Mouse (Mus musculus): ENCODE measurements around the gene Matn1.
A peak's percentile ranks its signal among the peaks of the same experiment; 100 is the strongest.

Gene Matn1

DNA sequence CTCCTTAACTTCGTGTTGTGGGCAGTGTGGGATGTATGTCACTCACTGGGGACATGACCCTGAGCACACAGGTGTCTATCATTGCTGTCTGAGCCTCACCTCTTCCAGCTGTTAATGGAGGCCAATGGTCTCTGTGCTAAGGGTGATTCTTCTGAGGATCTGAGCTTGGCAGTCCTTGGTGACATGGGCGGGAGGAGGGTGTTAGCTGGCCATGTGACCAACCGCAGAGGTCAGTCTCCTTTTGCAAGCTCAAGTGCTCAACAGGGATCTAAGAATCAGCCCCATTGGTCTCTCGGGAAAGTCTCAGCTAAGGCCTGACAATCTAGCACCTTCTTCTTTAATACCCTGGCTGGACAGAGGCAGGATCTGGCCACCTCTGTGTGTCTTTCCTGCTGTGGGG lies 26.6 kb upstream of the Matn1 start:
- no peak for DNase-seq (ENCODE audit: low spot score)

DNA sequence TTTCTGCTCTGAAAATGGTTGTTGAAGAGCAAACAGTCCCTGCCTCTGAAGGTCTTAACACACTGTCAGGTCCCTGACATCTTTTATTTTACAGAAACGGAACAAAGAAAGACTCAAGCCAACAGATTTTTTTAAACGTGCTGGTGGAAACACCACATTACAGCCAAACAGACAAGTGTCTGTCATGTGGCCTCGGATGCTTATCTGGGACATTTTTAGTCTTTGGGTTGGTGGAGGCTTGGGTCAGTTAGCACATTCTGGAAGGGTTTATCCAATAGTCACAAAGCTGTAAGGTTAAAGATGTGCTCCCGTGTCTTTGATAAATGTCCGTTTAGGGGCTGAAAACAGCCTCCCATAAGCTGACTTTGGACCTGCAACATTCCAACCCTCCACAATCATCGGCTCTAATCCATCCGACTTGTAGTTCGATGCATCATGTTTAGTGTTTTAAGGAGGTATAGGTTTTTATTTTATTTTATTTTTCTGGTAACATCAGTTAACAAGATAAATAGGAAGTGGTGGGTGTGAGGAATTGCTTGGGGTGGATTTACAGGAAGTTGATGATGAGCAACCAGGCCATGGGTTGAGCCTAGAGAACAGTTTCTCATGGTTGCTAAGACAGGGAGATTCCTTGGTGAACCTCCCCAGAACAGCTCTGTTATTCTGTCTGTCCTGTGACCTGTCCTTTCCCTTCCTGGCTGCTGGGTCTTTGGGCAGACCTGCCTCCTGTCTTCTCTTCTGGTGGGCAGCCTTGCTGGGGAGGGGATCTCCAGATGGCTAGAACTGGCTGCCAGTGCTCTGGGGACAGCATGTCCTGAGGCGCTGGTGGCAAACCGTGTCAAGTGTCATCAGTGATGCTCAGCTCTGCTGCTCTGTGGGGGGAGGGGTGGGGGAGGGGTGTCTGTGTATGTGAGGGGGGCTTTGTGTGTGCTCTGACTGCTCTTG lies 25.1 kb upstream of the Matn1 start:
- DNase-seq (ENCODE audit: low spot score): no peak

DNA sequence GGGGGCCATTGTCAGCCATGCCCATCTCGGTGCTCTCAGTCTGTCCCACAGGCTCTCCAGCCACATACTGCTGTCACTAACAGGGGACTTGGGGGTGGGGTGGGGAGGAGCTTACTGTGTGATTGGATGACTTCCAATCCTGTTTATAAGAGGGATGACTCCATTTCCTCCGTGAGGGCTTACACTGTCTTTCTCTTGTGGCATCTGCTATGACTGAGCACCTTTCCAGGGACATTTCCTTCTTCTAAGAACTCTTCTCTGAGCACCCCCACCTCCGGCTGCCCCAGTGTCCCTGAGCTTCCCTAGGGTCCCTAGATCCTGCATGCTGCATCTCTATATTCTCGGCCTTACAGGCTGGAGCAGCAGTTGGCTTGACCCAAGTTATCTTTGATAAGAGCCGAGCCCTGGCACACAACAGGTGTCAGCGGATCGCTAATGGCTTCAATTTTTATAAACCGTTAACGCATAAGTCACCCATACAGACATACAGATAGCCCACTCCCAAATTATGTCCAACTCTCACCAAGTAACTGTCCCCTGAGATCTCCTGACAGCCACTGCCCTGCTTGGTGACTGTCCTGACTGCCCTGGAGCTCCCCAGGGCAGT lies 24.3 kb upstream of the Matn1 start:
- no peak for DNase-seq (ENCODE audit: low spot score)

DNA sequence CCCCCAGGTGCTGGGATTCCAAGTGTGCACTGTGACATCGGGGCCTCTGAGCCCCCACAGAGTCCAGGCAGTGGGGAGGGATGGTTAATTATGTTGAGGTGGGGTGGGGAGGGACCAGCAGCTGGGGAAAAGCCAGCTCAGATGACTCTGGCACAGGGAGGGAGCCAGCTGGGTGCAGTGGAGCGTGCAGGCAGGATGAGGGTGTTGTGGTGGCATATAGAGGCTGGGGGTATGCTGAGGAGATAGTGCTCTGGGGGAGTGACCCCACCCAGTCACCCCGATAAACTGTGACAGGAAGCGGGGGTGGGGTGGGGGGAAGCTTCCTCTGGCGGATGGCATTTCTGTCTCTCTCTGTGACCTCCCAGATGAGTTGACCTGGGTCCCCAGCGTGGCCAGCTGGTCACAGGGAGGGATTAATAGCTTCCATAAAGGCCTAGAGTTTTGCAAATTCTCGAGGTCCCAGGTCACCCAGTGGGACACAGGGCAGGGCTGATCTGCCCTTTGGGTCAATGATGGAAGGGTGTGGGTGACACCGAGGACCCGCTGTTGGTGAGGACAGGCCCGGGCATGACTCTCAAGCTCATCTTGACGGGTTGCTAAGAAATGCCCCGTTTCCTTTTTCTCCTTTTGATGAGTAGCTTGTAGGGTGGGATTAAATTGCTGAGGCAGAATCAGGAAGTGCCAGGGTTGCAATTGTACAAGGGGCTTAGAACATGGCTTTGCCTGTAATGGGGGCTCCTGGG lies 23.1 kb upstream of the Matn1 start:
- DNase-seq (ENCODE audit: low spot score): no peak

DNA sequence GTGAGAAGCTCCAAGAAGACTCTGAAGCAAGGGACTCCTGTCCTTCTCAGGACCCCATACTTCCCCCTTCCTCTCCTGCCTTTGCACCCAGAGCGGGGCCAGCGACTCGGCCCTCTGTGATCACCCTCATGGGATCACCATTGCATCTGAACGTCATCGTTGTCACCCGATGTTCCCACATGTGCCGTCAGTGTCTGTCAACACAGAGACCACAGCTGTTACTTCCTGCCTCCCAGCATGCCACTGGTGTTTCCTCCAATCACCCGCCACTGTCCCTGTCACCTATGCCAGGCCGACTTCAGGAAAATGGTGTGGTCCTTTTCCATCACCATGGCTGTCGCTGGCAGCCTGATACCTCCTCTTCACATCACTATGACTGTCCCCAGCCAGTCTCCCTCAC lies 22.2 kb upstream of the Matn1 start:
- DNase-seq (ENCODE audit: low spot score): no peak

DNA sequence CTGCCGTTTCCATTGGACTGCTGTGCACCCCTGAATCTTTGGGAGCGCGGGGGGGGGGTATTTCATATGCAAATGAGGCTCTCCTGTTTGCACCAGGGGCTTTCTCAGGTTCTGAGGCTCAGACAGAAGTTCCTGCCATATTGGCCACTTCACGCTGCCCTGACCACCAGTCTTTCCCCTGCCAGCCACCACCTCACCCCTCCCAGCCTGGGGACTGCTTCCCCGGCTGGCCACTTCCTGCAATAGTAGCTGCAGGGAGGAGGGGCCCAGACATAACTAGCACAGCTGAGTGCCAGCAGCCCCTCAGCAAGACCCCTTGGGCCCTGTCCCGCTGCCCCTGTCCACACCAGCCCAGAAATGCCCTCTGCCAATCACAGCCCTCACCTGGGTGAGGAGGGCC lies 17.9 kb upstream of the Matn1 start:
- no peak for DNase-seq (ENCODE audit: low spot score)

DNA sequence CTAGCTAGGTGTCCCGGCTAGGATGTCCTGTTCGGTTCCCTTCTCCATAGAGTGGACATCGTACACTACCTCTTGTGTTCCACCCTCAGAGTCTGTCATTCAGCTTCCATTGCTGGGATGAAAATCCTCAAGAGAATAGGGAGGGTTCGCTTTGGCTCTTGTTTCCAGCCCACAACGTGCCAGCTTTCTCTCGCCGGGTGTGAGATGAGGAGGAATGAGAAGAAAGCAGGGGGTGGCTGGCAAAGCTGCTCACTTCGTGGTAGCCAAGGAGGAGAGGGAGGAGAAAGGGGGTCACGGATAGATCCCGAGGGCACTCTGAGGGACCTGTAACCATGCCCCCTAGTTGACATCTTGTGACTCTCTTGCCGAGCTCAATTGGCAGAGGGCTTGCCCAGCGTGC lies 16.4 kb upstream of the Matn1 start:
- no peak for DNase-seq (ENCODE audit: low spot score)

DNA sequence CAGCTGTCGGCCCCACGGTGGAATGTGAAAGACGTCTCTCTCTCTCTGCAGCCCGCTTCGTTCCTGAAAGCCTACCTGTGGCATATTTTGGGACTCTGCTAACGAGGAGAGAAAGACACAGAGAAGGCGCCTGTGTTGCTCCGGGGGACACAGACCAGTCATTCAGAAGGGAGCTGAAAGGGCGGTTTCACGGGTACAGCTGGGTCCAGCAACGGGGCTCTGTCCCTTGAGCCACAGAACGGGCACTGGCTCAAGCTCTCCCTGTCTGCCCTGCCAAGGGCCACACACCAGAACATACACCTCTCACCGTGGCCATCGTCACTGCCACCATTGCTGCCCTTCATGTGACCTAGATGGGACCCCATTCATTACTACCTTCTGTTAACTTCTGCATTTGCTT lies 1.5 kb upstream of the Matn1 start:
- no peak for DNase-seq (ENCODE audit: low spot score)

DNA sequence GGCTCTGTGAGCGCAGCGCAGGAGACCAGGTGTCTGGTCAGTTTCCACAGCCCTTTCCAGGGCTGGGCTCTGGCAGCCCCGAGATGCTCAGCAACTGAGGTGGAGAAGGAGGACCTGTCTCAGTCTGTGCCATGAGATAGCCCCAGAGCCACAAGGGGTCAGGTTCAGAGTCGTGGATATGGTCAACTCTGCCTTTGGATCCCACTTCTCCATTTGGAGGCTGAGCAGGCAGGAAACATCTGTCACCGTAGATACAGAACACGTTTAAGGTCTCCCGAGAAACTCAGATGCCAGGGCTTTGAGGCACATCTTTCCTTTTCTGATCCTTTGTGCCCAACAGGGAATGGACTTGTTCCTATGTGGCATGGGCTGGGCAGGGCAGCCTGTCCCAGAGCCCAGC lies 594 bp downstream of the Matn1 start:
- no peak for DNase-seq (ENCODE audit: low spot score)

DNA sequence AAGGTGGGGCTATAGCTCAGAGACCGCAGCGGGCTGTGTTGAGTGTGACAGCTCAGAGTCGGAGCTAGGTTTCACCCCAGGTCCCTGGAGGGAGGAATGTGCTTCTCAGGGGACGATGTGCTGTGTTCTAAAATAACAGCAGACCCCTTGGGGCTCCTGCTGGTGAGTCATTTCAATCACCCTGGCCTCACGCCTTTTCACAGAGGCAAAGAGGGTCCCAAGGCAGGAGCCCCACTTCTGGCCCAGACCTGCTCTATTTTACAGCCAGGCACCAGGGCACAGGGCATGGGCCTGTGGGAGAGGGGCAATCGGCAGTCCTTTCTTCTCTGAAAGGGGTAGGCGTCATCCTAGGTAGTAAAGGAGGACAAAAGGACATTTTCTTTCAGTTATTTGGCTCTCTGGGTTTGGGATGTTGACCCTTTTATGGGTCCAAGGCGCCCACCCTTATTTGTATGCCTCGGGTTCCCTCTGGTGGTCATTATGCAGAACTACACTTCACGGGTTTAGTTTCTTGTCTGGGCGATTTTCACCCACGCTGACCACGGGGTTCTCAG lies 3.0 kb downstream of the Matn1 start:
- peak; percentile 19 for DNase-seq (ENCODE audit: low spot score)

DNA sequence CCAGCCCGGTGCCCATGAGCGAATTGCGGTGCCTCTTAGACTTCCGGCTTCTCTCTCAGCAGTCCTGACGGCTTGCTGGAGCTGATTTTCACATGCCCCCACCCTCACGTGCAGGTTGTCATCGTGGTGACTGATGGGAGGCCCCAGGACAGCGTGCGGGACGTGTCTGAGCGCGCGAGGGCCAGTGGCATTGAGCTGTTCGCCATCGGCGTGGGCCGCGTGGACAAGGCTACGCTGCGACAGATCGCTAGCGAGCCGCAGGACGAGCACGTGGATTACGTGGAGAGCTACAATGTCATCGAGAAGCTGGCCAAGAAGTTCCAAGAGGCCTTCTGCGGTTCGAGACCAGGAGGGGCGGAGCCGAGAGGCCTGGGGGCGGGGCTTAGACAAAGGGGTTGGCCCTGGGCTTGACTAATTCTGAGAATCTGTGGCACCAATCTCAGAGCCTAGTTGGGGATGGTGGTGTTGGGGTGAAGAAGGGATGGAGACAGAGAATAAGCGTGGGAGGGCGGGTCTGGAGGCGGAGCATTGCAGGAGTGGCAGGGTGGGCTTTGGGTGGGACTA lies 5.7 kb downstream of the Matn1 start:
- DNase-seq (ENCODE audit: low spot score): no peak

DNA sequence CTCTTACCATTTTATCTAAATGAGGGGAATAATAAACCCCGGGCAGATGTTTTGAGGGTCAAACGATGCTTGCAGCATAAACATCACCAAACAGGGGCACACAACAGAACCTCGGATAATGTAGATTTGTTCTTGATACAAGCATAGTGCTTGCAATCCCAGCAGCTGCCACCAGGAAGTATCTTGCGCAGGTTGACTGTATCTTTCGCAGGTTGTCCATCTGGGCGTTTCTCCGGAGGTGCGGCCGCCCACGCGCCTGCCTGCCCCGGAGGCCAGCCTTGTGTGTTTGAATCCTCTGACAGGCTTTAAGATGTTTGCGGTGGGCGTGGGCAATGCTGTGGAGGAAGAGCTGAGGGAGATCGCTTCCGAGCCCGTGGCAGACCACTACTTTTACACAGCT lies 8.3 kb downstream of the Matn1 start:
- DNase-seq (ENCODE audit: low spot score): peak; percentile 16

DNA sequence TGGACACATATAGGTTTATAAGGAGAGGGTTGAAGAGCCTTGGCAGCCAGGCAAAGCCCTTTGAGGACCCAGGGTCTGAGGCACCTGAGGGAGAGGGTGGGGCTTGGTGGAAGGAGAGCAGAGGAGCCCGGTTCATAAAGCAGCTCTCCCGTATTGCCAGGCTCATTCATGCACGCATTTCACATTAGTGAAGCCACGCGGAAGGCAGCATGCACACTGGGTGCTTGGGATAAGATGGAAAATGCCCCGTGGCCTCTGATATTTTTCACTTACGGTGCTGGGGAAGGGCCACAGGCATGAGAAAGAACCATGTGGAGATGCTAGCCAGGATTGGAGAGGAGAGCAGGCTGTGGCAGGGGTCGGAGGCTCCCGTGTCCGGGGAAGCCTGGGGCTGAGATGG lies 13.0 kb downstream of the Matn1 start:
- no peak for DNase-seq (ENCODE audit: low spot score)

DNA sequence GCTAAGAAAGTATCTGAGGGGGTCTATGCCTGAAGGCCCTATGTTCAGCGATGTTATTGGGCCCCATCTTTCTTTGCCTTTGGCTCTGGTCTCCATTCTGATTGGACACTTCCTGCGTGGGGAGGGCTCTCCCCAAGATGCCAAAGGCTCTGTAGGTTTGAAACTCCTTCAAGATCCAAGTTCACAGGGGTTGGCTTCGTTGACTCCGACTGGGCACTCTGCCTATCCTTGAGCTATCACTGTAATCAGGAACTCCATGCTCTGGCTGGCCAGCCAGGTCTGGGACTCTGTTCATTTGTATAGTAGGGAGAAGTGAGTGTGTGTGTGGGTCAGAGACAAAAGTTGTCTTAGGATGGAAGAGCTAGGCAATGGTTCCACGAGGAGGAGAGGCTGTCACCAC lies 14.6 kb downstream of the Matn1 start:
- DNase-seq (ENCODE audit: low spot score): no peak

DNA sequence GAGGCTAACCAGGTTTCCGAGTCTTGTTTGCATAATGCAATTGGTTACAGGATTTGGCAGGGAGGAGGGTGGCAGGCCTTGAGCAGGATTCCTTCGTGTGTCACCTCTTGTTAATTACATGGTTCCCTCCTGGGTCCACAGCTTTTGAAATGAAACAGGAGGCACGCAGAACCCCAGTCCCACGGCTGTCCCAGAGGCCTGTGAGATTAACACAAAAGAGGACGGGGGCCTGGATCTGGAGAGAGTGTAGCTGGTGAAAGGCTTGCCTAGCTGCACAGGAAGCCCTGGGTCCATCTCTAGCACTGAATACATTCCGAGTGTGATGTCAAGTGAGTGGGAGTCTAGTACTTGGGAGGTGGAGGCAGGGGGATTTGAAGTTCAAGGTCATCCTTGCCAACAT lies 15.5 kb downstream of the Matn1 start:
- DNase-seq (ENCODE audit: low spot score): no peak

DNA sequence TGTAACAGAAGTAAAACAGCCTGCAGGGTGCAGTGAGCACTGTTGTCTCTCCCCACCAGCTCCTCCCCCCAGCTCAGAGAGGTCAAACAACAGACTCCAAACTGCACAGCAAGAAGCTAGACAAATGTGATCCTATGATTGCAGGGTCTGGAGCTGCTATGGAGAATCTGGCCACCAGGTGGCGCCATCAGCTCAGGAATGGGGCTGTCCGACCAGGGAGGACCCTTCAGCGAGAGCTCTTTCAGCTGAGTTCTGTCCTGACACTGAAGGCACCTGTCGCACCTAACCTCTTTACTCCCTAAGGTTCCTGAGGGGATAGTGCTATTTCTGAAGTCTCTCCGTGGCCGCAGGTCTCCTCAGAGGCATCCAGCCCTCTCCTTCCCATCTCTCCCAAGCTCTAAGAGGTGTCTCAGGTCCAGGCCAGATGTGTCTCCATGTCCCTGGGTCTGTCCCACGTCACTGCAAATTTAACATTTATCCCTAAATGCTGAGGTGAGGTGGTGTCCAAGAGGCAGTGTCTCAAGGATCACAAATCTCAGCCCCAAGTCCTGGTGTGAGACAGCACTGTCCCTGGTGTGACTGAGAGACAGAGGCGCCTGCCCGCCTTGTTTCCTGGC lies 16.0 kb downstream of the Matn1 start:
- DNase-seq (ENCODE audit: low spot score): peak; percentile 92

DNA sequence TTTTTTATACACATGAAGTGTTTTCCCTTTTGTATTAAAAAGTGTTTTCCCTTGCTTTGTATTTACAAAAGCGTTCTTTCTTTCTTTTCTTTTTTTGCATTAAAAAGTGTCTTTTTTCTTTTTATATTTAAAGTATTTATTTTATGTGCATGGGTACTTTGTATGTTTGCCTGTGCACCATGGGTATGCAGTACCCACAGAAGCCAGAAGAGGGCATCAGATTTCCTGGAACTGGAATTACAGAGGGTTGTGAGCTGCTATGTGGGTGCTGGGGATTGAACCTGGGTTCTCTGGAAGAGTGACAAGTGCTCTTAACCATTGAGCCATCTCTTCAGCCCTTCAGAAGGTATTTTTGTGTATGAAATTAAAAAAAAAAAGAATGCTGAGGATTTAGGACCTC lies 27.1 kb downstream of the Matn1 start:
- DNase-seq (ENCODE audit: low spot score): no peak

DNA sequence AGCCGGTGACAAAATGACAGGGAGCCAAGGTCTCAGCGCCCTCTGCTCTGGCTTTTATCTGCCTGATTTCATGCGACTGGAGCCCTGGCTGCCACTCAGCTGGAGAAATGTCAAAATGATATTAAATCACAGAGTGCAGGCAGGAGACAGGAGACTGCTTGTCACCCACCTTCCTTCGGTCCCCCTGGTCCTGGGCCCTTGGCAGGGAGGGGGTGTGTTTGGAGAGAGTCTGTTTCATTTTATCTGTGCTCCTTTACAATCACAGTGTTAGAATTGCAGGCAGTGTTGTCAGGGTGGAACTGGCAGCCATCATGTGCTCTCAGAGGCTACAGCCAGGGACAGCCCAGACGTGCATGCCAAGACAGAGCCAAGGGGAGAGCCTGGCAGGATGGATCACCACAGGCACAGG lies 28.2 kb downstream of the Matn1 start:
- no peak for DNase-seq (ENCODE audit: low spot score)

DNA sequence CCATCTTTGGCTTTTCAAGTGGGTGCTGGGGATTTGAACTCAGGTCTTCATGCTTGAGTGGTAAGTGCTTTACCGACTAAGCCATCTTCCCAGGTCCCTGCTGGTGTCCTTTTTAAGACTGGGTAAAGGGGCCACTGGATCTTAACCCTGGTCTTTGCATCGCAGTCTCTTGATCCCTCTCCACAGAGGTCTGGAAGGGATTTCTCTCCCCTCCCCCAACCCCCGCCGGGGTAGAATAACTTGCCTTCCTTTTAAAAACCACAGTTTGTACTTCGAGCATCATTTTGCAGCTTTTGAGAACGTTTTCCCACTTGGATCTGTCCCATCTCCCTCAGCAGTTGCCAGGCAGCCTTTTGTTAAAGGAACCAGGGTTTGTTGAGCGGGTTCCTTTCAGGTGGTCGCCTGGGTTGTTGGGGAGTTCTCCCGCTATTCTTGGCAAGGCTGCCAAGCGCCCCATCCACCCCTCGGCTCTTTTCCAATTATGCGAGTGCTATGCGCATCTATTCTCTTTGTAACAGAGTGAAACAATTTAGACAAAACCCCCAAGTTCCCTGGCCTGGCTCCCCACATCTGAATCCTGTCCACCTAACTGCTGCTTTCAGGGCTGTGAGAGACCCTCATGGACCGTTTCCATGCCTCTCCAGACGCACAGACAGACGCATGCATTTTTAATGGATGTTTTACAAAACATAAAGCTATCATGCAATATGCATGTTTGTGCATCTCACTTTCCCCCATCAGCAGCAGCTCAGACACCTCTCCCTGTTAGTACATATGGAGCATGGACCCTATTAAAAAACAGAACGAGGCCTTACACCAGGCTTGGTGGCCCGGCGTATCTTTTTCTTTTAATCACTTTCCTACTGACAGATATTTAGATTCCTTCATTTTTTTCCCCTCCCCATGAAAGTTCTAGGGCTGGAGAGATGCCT lies 29.4 kb downstream of the Matn1 start:
- DNase-seq (ENCODE audit: low spot score): no peak

DNA sequence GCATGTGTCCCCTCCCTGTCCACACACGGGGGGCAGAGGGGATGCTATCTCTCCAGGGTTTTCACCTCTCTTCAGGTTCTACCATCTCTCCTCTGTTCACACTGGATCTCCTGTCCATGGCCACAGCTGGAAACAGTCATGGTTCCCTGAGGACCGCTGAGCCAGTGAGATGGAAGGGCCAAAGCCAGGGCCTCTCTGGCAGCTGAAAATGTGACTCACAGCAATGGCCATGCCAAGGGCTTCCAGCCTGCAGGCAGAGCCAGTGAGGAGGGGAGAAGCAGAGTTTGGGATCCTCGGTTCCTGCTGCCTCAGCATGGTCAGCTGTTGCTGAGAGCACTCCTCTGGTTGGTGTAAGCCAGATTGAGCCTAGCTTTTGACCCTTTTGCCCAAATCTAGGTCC lies 34.8 kb downstream of the Matn1 start:
- no peak for DNase-seq (ENCODE audit: low spot score)
